Mouse (Mus musculus) testis, postnatal 10 days (tissue): ENCODE data around the gene Ogfrl1.
"Not testable (repeated sequence)": the region's sequence is repeated elsewhere in the genome, so short reads cannot be mapped to it uniquely, and the experiment has no call there.

Experiments
- DNase-seq: peaks from one replicate; pipeline ENCODE4 v3.0.0; 2021; ENCODE audit warnings: low spot score

Ogfrl1 gene

GRCm38 (mm10) chr1:23397623-23398022 lies at the start of gene Ogfrl1:
TSS of gene Ogfrl1 (minus strand) at chr1:23397772.
- DNase-seq = no peak

GRCm38 (mm10) chr1:23445736-23446424 lies 48.3 kb upstream of the Ogfrl1 start:
- DNase-seq = no peak

GRCm38 (mm10) chr1:23433612-23434011 lies 36.0 kb upstream of the Ogfrl1 start:
- DNase-seq = no peak

- DNase-seq = no peak
Measured at GRCm38 (mm10) chr1:23426447-23426846, 28.9 kb upstream of the Ogfrl1 start.

GRCm38 (mm10) chr1:23418941-23419340 lies 21.4 kb upstream of the Ogfrl1 start:
- no peak for DNase-seq

- no peak for DNase-seq
Measured at GRCm38 (mm10) chr1:23418059-23418458, 20.5 kb upstream of the Ogfrl1 start.

- DNase-seq = no peak
Measured at GRCm38 (mm10) chr1:23417562-23417961, 20.0 kb upstream of the Ogfrl1 start.

- DNase-seq = no peak
Measured at GRCm38 (mm10) chr1:23411533-23411932, 14.0 kb upstream of the Ogfrl1 start.

GRCm38 (mm10) chr1:23409960-23410359 lies 12.4 kb upstream of the Ogfrl1 start:
- no peak for DNase-seq

GRCm38 (mm10) chr1:23402401-23402800 lies 4.8 kb upstream of the Ogfrl1 start:
- no peak for DNase-seq

- no peak for DNase-seq
Measured at GRCm38 (mm10) chr1:23399552-23399951, 2.0 kb upstream of the Ogfrl1 start.

- DNase-seq = not testable (repeated sequence)
Measured at GRCm38 (mm10) chr1:23394356-23394755, 3.2 kb downstream of the Ogfrl1 start.

GRCm38 (mm10) chr1:23391744-23392143 lies 5.8 kb downstream of the Ogfrl1 start:
- DNase-seq = no peak

- no peak for DNase-seq
Measured at GRCm38 (mm10) chr1:23384326-23384725, 13.2 kb downstream of the Ogfrl1 start.

- peak; percentile 96 for DNase-seq
Measured at GRCm38 (mm10) chr1:23382806-23383653, 14.5 kb downstream of the Ogfrl1 start.

- DNase-seq = no peak
Measured at GRCm38 (mm10) chr1:23382461-23382805, 15.1 kb downstream of the Ogfrl1 start.

- no peak for DNase-seq
Measured at GRCm38 (mm10) chr1:23382037-23382436, 15.5 kb downstream of the Ogfrl1 start.

GRCm38 (mm10) chr1:23379911-23380740 lies 17.4 kb downstream of the Ogfrl1 start:
- DNase-seq = no peak

- DNase-seq = no peak
Measured at GRCm38 (mm10) chr1:23379321-23379720, 18.3 kb downstream of the Ogfrl1 start.

GRCm38 (mm10) chr1:23377572-23377971 lies 20.0 kb downstream of the Ogfrl1 start:
- no peak for DNase-seq

- DNase-seq = no peak
Measured at GRCm38 (mm10) chr1:23374156-23374555, 23.4 kb downstream of the Ogfrl1 start.

GRCm38 (mm10) chr1:23365614-23366013 lies 32.0 kb downstream of the Ogfrl1 start:
- DNase-seq = no peak

- DNase-seq = no peak
Measured at GRCm38 (mm10) chr1:23352895-23353294, 44.7 kb downstream of the Ogfrl1 start.
